Mouse (Mus musculus) intestine, embryonic 16.5 days (tissue): ENCODE data around the gene Naip1. TPM values are rescaled to one million over a fixed set of nuclear protein-coding genes. Genes with fewer than 3 reads are reported as not detected.
"Not testable (repeated sequence)": the region's sequence is repeated elsewhere in the genome, so short reads cannot be mapped to it uniquely, and the experiment has no call there.

Experiments used
- ATAC-seq: fragments of 200-750 bp; cut with Nextera tagmentation; 2 replicates; pipeline ENCODE4 v1.8.0; 2017; ENCODE audit warnings: moderate TSS enrichment, moderate library complexity
- H3K27ac ChIP-seq: fragments of 300-500 bp; sonication (generic); 2 replicates; pipeline ENCODE4 v1.5.1; 2014; ENCODE audit warnings: mild to moderate bottlenecking, low read length
- H3K27me3 ChIP-seq: fragments of 300-500 bp; sonication (generic); replicated peaks from 2 replicates; pipeline ENCODE4 v1.6.1; 2014; ENCODE audit warnings: low read length, control low read depth, mixed read lengths; ENCODE audit not compliant: control insufficient read depth, insufficient read depth
- H3K36me3 ChIP-seq: fragments of 300-500 bp; sonication (generic); 2 replicates; pipeline ENCODE4 v1.6.1; 2014; ENCODE audit warnings: low read length, control low read depth; ENCODE audit not compliant: control insufficient read depth, insufficient read depth
- H3K4me1 ChIP-seq: fragments of 300-500 bp; sonication (generic); 2 replicates; pipeline ENCODE4 v1.6.1; 2014; ENCODE audit warnings: low read length, control low read depth, mixed read lengths; ENCODE audit not compliant: control insufficient read depth, insufficient read depth
- H3K4me2 ChIP-seq: fragments of 300-500 bp; sonication (generic); 2 replicates; pipeline ENCODE4 v1.6.1; 2014; ENCODE audit warnings: low read depth, low read length, control low read depth
- H3K4me3 ChIP-seq: fragments of 300-500 bp; sonication (generic); 2 replicates; pipeline ENCODE4 v1.5.1; 2014; ENCODE audit warnings: mild to moderate bottlenecking, low read length
- H3K9ac ChIP-seq: fragments of 300-500 bp; sonication (generic); 2 replicates; pipeline ENCODE4 v1.6.1; 2014; ENCODE audit warnings: low read depth, low read length
- H3K9me3 ChIP-seq: fragments of 300-500 bp; sonication (generic); 2 replicates; pipeline ENCODE4 v1.6.1; 2016; ENCODE audit warnings: low read length, control low read depth; ENCODE audit not compliant: control insufficient read depth
- WGBS: fragments of 180-500 bp; shearing (Covaris S2); extraction: QIAGEN DNeasy Blood & Tissue Kit; methylation state at CpG from one replicate; pipeline ENCODE4 v1.1.7; 2014; 5-methylcytosine and 5-hydroxymethylcytosine counted together
- polyA plus RNA-seq: library from polyadenylated mRNA; unstranded; fragments of >200 nt; fragmentation: Nextera tagmentation; extraction: Ambion mirVana; gene quantifications from 2 replicates; pipeline ENCODE4 v1.2.1, GENCODE M21; 2015

Naip1 gene
- polyA plus RNA-seq, 1 experiment from 2014 or later = 9.1 TPM

GRCm38 (mm10) chr13:100409825-100410224 lies 42.8 kb downstream of the Naip1 start:
- Histone ChIP-seq H3K4me1 (no peaks in the 10 kb centered on the region), H3K36me3 (no peaks in the 10 kb centered on the region), H3K4me2 (no peak overlapping the region), H3K9me3 (no peaks in the 10 kb centered on the region), H3K27ac (peak overlapping the region; percentile 47; the same call in 1 of the 2 replicates), H3K4me3 (no peak overlapping the region), H3K9ac (no peak overlapping the region), H3K27me3 (no peaks in the 10 kb centered on the region)
- peak; percentile 86 for ATAC-seq
- WGBS = 50% methylated on average over 4 of the region's 4 CpGs

- H3K9ac ChIP-seq = no peak overlapping the region
- 0 out of 2 replicates have a peak, but pooled peaks have one; percentile 17 for ATAC-seq
- 70% methylated on average over 5 of the region's 5 CpGs for WGBS
- H3K27me3 ChIP-seq = no peaks in the 10 kb centered on the region
- H3K4me3 ChIP-seq = no peak overlapping the region
- no peaks in the 10 kb centered on the region for H3K9me3 ChIP-seq
- H3K27ac ChIP-seq = no peak overlapping the region
- no peak overlapping the region for H3K4me2 ChIP-seq
- H3K36me3 ChIP-seq = no peaks in the 10 kb centered on the region
- no peaks in the 10 kb centered on the region for H3K4me1 ChIP-seq
These were observed 43.5 kb downstream of the Naip1 start for GRCm38 (mm10) chr13:100409181-100409580.

GRCm38 (mm10) chr13:100408242-100408641 lies 44.4 kb downstream of the Naip1 start:
- H3K4me3 ChIP-seq = no peak overlapping the region
- H3K27me3 ChIP-seq = no peaks in the 10 kb centered on the region
- H3K27ac ChIP-seq = no peak overlapping the region
- H3K36me3 ChIP-seq = no peaks in the 10 kb centered on the region
- ATAC-seq = no peak
- H3K4me1 ChIP-seq = no peaks in the 10 kb centered on the region
- H3K9ac ChIP-seq = no peak overlapping the region
- no peaks in the 10 kb centered on the region for H3K9me3 ChIP-seq
- 84% methylated on average over 7 of the region's 7 CpGs for WGBS
- no peak overlapping the region for H3K4me2 ChIP-seq

- H3K4me2 ChIP-seq, H3K9ac ChIP-seq, H3K27me3 ChIP-seq, H3K4me3 ChIP-seq, H3K9me3 ChIP-seq, H3K4me1 ChIP-seq, H3K36me3 ChIP-seq: not testable (repeated sequence)
- ATAC-seq = peak; percentile 70
- WGBS = 68% methylated on average over 7 of the region's 7 CpGs
- peak overlapping the region; percentile 63 for H3K27ac ChIP-seq
These were observed 49.6 kb downstream of the Naip1 start for GRCm38 (mm10) chr13:100402930-100403637.

GRCm38 (mm10) chr13:100391021-100391420 lies 61.6 kb downstream of the Naip1 start:
- not testable (repeated sequence) for H3K4me2 ChIP-seq, H3K4me3 ChIP-seq, H3K9ac ChIP-seq, H3K27me3 ChIP-seq, H3K27ac ChIP-seq, H3K36me3 ChIP-seq, H3K4me1 ChIP-seq, H3K9me3 ChIP-seq, ATAC-seq
- WGBS = 49% methylated on average over 5 of the region's 5 CpGs

GRCm38 (mm10) chr13:100370536-100370935 lies 82.1 kb downstream of the Naip1 start:
- Histone ChIP-seq H3K9me3 (peaks cover 4% of the 10 kb centered on the region; the same call in 1 of the 2 replicates), H3K9ac (no peak overlapping the region), H3K4me2 (no peak overlapping the region), H3K4me1 (no peaks in the 10 kb centered on the region), H3K36me3 (no peaks in the 10 kb centered on the region), H3K4me3 (no peak overlapping the region), H3K27ac (no peak overlapping the region), H3K27me3 (no peaks in the 10 kb centered on the region)
- WGBS = 88% methylated on average over 1 of the region's 1 CpGs
- ATAC-seq = 0 out of 2 replicates have a peak, but pooled peaks have one; percentile 62

Other genes starting within 250 kb of the Naip1 start
- 11.5 and 16.0 TPM in 2 replicates for gene Naip5, start 206.5 kb downstream of the Naip1 start, polyA plus RNA-seq
- 11.7 and 15.3 TPM in 2 replicates for gene Naip6, start 135.2 kb downstream of the Naip1 start, polyA plus RNA-seq
- 70.9 and 84.0 TPM in 2 replicates for gene Gtf2h2, start 39.7 kb upstream of the Naip1 start, polyA plus RNA-seq
- 96.4 and 96.9 TPM in 2 replicates for gene Ocln, start 99.8 kb upstream of the Naip1 start, polyA plus RNA-seq
- gene Marveld2, start 164.1 kb upstream of the Naip1 start, polyA plus RNA-seq = 29.5 and 31.6 TPM in 2 replicates
- 222 and 244 TPM in 2 replicates for gene Ak6, start 198.1 kb upstream of the Naip1 start, polyA plus RNA-seq
- gene Rad17, start 198.2 kb upstream of the Naip1 start, polyA plus RNA-seq = 14.5 and 15.8 TPM in 2 replicates
- 7.0 and 7.4 TPM in 2 replicates for gene Taf9, start 198.7 kb upstream of the Naip1 start, polyA plus RNA-seq
- gene Ccdc125, start 216.8 kb upstream of the Naip1 start, polyA plus RNA-seq = 7.2 and 8.7 TPM in 2 replicates